Mouse (Mus musculus): ENCODE data around the gene Hebp1. TPM values are rescaled to one million over a fixed set of nuclear protein-coding genes. Genes with fewer than 3 reads are reported as not detected.

The Hebp1 gene
- polyA plus RNA-seq, 1 experiment from 2014 or later, result 14.5 TPM

GRCm38 (mm10) chr6:135143151-135143550, 54.7 kb downstream of the Hebp1 start:
- Histone ChIP-seq H3K27ac (replicated peaks) (no peak overlapping the region), H3K27me3 (replicated peaks) (no peaks in the 10 kb centered on the region), H3K9ac (no peak overlapping the region), H3K4me3 (no peak overlapping the region), H3K9me3 (no peaks in the 10 kb centered on the region), H3K36me3 (0 out of 2 replicates have a peak, but pooled peaks cover 5% of the 10 kb centered on the region), H3K4me2 (no peak overlapping the region), H3K4me1 (peaks cover 19% of the 10 kb centered on the region)
- WGBS, result 91% methylated on average over 5 of the region's 5 CpGs
- ATAC-seq (ENCODE audit: extremely low read depth, insufficient number of reproducible peaks, low FRiP score, low TSS enrichment), result no peak

- Histone ChIP-seq H3K36me3 (no peaks in the 10 kb centered on the region), H3K27ac (replicated peaks) (no peak overlapping the region; the same call in 1 of the 2 replicates), H3K4me2 (no peak overlapping the region), H3K4me1 (peaks cover 29% of the 10 kb centered on the region), H3K9me3 (no peaks in the 10 kb centered on the region), H3K4me3 (no peak overlapping the region), H3K9ac (peak overlapping the region; percentile 7; the same call in 1 of the 2 replicates), H3K27me3 (replicated peaks) (no peaks in the 10 kb centered on the region)
- WGBS, result 56% methylated on average over 16 of the region's 16 CpGs
- ATAC-seq (ENCODE audit: extremely low read depth, insufficient number of reproducible peaks, low FRiP score, low TSS enrichment), result no peak
Measured at GRCm38 (mm10) chr6:135141451-135142147, 56.2 kb downstream of the Hebp1 start.

- Histone ChIP-seq H3K4me2 (no peak overlapping the region), H3K4me3 (no peak overlapping the region), H3K36me3 (no peaks in the 10 kb centered on the region), H3K4me1 (peaks cover 36% of the 10 kb centered on the region), H3K27me3 (replicated peaks) (no peaks in the 10 kb centered on the region), H3K27ac (replicated peaks) (no peak overlapping the region), H3K9me3 (no peaks in the 10 kb centered on the region), H3K9ac (no peak overlapping the region)
- no peak for ATAC-seq (ENCODE audit: extremely low read depth, insufficient number of reproducible peaks, low FRiP score, low TSS enrichment)
- WGBS, result 80% methylated on average over 14 of the region's 14 CpGs
Measured at GRCm38 (mm10) chr6:135138746-135139145, 59.1 kb downstream of the Hebp1 start.

- no peak overlapping the region for H3K9ac ChIP-seq
- WGBS, result 54% methylated on average over 7 of the region's 7 CpGs
- H3K27ac ChIP-seq (replicated peaks), result no peak overlapping the region
- H3K4me1 ChIP-seq, result peaks cover 36% of the 10 kb centered on the region
- H3K36me3 ChIP-seq, result no peaks in the 10 kb centered on the region
- no peak overlapping the region for H3K4me3 ChIP-seq
- H3K9me3 ChIP-seq, result no peaks in the 10 kb centered on the region
- no peaks in the 10 kb centered on the region for H3K27me3 ChIP-seq (replicated peaks)
- ATAC-seq (ENCODE audit: extremely low read depth, insufficient number of reproducible peaks, low FRiP score, low TSS enrichment), result no peak
- no peak overlapping the region for H3K4me2 ChIP-seq
Measured at GRCm38 (mm10) chr6:135138207-135138606, 59.6 kb downstream of the Hebp1 start.

- Histone ChIP-seq H3K36me3 (no peaks in the 10 kb centered on the region), H3K9ac (no peak overlapping the region), H3K27ac (replicated peaks) (no peak overlapping the region), H3K9me3 (no peaks in the 10 kb centered on the region), H3K27me3 (replicated peaks) (no peaks in the 10 kb centered on the region), H3K4me1 (peaks cover 36% of the 10 kb centered on the region), H3K4me2 (no peak overlapping the region), H3K4me3 (no peak overlapping the region)
- no peak for ATAC-seq (ENCODE audit: extremely low read depth, insufficient number of reproducible peaks, low FRiP score, low TSS enrichment)
- WGBS, result 76% methylated on average over 9 of the region's 9 CpGs
Measured at GRCm38 (mm10) chr6:135137736-135138135, 60.1 kb downstream of the Hebp1 start.

GRCm38 (mm10) chr6:135136439-135137161, 61.2 kb downstream of the Hebp1 start:
- H3K9ac ChIP-seq, result no peak overlapping the region
- peak overlapping the region; percentile 34 for H3K4me2 ChIP-seq
- H3K9me3 ChIP-seq, result no peaks in the 10 kb centered on the region
- H3K4me3 ChIP-seq, result no peak overlapping the region
- peak overlapping the region; percentile 48 for H3K27ac ChIP-seq (replicated peaks)
- no peaks in the 10 kb centered on the region for H3K27me3 ChIP-seq (replicated peaks)
- WGBS, result 21% methylated on average over 11 of the region's 11 CpGs
- no peaks in the 10 kb centered on the region for H3K36me3 ChIP-seq
- peaks cover 33% of the 10 kb centered on the region for H3K4me1 ChIP-seq
- peak; percentile 31; the same call in 1 of the 2 replicates for ATAC-seq (ENCODE audit: extremely low read depth, insufficient number of reproducible peaks, low FRiP score, low TSS enrichment)

GRCm38 (mm10) chr6:135135735-135136134, 62.1 kb downstream of the Hebp1 start:
- Histone ChIP-seq H3K9me3 (no peaks in the 10 kb centered on the region), H3K27me3 (replicated peaks) (no peaks in the 10 kb centered on the region), H3K9ac (no peak overlapping the region), H3K4me1 (peaks cover 24% of the 10 kb centered on the region), H3K4me2 (no peak overlapping the region), H3K36me3 (no peaks in the 10 kb centered on the region), H3K27ac (replicated peaks) (no peak overlapping the region), H3K4me3 (no peak overlapping the region)
- 58% methylated on average over 4 of the region's 4 CpGs for WGBS
- no peak for ATAC-seq (ENCODE audit: extremely low read depth, insufficient number of reproducible peaks, low FRiP score, low TSS enrichment)

GRCm38 (mm10) chr6:135133486-135133885, 64.3 kb downstream of the Hebp1 start:
- no peak overlapping the region for H3K9ac ChIP-seq
- H3K4me2 ChIP-seq, result no peak overlapping the region
- H3K27ac ChIP-seq (replicated peaks), result no peak overlapping the region
- H3K27me3 ChIP-seq (replicated peaks), result no peaks in the 10 kb centered on the region
- no peak for ATAC-seq (ENCODE audit: extremely low read depth, insufficient number of reproducible peaks, low FRiP score, low TSS enrichment)
- no peaks in the 10 kb centered on the region for H3K36me3 ChIP-seq
- H3K9me3 ChIP-seq, result no peaks in the 10 kb centered on the region
- WGBS, result 93% methylated on average over 9 of the region's 9 CpGs
- H3K4me3 ChIP-seq, result no peak overlapping the region
- peaks cover 21% of the 10 kb centered on the region for H3K4me1 ChIP-seq

- Histone ChIP-seq H3K4me1 (peaks cover 17% of the 10 kb centered on the region), H3K9me3 (no peaks in the 10 kb centered on the region), H3K27ac (replicated peaks) (no peak overlapping the region), H3K4me3 (no peak overlapping the region), H3K9ac (no peak overlapping the region), H3K27me3 (replicated peaks) (no peaks in the 10 kb centered on the region), H3K36me3 (no peaks in the 10 kb centered on the region), H3K4me2 (no peak overlapping the region)
- ATAC-seq (ENCODE audit: extremely low read depth, insufficient number of reproducible peaks, low FRiP score, low TSS enrichment), result no peak
- 86% methylated on average over 7 of the region's 7 CpGs for WGBS
Measured at GRCm38 (mm10) chr6:135133086-135133485, 64.7 kb downstream of the Hebp1 start.

GRCm38 (mm10) chr6:135124755-135125380, 73.0 kb downstream of the Hebp1 start:
- Histone ChIP-seq H3K36me3 (no peaks in the 10 kb centered on the region), H3K4me3 (no peak overlapping the region), H3K27ac (replicated peaks) (no peak overlapping the region), H3K4me2 (no peak overlapping the region), H3K4me1 (no peaks in the 10 kb centered on the region), H3K9me3 (no peaks in the 10 kb centered on the region), H3K27me3 (replicated peaks) (no peaks in the 10 kb centered on the region), H3K9ac (no peak overlapping the region)
- no peak for ATAC-seq (ENCODE audit: extremely low read depth, insufficient number of reproducible peaks, low FRiP score, low TSS enrichment)
- WGBS, result 47% methylated on average over 5 of the region's 5 CpGs

GRCm38 (mm10) chr6:135118183-135118582, 79.6 kb downstream of the Hebp1 start, which contains the start of gene Gprc5d:
Gene Gprc5d (minus strand): TSS chr6:135118283.
- ATAC-seq (ENCODE audit: extremely low read depth, insufficient number of reproducible peaks, low FRiP score, low TSS enrichment), result no peak
- WGBS, result 81% methylated on average over 5 of the region's 5 CpGs
- Histone ChIP-seq H3K9me3 (no peaks in the 10 kb centered on the region), H3K27me3 (replicated peaks) (no peaks in the 10 kb centered on the region; the same call in 1 of the 2 replicates), H3K9ac (no peak within 1 kb of the TSS), H3K4me1 (no peaks in the 10 kb centered on the region), H3K36me3 (no peaks in the 10 kb centered on the region), H3K4me3 (no peak within 1 kb of the TSS), H3K27ac (replicated peaks) (no peak within 1 kb of the TSS), H3K4me2 (no peak within 1 kb of the TSS)
